Mouse (Mus musculus) heart, postnatal 14 days (tissue): ENCODE measurements around the gene Kdr. TPM values are rescaled to one million over a fixed set of nuclear protein-coding genes. Genes with fewer than 3 reads are reported as not detected.

Experiments used
- DNase-seq, 2 experiments: peaks; one replicate each; pipeline ENCODE4 v3.0.0; 2021 to 2022
- intact Hi-C: fragments of 180-260 bp; cut with DNase I; formaldehyde crosslinking; loops from one replicate; pipeline ENCODE4 v1.15.1; 2025
- microRNA-seq, 2 experiments: library from miRNA; unstranded; fragments of <30 nt; microRNA quantifications; one replicate each; pipeline ENCODE4 v1.2.0; 2021 to 2022
- total RNA-seq, 2 experiments: library from RNA; stranded (reverse); gene quantifications; 2 replicates each; pipeline ENCODE4 v1.2.3; 2021

Gene Kdr
- total RNA-seq, 2 experiments from 2014 or later: 89.7 to 101 TPM

- no peak for DNase-seq
Measured at GRCm38 (mm10) chr5:75929960-75930359, 48.3 kb downstream of the Kdr start.

GRCm38 (mm10) chr5:75922677-75923076 is 55.6 kb downstream of the Kdr start:
- intact Hi-C loops: no loop called here
- peak; percentile 40 to 55 for DNase-seq

More at GRCm38 (mm10) chr5:75929960-75930359, 48.3 kb downstream of the Kdr start:
- intact Hi-C loops: no loop called here

DNA sequence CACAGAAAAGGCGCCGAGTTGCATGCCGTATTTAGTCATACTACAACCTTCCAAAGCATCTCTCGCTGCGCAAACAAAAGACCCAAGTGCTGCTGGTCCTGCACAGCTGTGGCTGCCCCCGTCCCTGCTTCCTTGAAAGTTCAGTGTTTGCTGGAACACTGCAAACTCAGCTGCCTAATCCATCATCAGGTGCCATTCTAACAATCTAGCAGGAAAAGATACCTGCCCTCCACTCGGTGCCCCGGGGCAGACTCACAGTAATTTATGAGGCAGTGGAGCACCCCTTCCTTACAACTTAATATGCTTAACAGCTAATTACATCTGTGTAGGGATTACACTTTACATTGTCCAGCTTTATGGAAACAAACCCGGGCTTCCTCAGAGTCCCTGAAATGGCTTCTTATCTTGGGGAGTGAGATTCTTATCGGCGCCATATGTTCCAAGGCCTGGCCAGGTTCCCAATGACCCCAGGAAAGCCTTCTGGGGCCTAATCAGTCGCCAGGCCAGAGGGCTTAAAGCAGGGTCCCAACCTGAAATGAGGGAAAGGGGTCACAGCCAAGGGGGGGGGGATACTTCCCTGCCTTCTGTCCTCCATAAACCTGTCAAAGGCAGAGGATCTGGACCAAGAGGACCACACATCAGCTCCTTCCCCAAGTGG is 56.4 kb downstream of the Kdr start:
- intact Hi-C loops: no loop called here

DNA sequence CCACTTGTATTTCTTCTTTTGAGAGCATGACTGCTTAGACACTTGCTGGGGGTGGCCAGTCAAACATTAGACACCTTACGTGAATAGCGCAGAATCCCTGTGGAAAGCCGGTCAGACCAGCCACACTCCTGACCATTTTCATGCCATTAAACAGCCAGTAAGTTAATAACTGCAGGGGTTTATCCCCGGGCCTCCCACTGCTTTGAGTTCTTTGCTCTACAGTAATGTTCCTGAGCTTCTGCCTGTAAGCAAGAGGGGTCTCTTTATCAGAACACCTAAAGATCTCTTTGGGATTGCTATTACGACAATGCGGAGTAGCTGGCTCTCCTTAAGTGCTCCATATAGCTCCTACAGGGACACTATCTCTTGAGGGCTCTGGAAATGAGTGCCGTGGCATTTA is 58.7 kb downstream of the Kdr start:
- DNase-seq: no peak
- intact Hi-C loops: no loop called here

More for the DNA sequence above, 56.4 kb downstream of the Kdr start:
- DNase-seq: no peak

- intact Hi-C loops: no loop called here
- DNase-seq: no peak
Measured at GRCm38 (mm10) chr5:75918139-75918538, 60.1 kb downstream of the Kdr start.

DNA sequence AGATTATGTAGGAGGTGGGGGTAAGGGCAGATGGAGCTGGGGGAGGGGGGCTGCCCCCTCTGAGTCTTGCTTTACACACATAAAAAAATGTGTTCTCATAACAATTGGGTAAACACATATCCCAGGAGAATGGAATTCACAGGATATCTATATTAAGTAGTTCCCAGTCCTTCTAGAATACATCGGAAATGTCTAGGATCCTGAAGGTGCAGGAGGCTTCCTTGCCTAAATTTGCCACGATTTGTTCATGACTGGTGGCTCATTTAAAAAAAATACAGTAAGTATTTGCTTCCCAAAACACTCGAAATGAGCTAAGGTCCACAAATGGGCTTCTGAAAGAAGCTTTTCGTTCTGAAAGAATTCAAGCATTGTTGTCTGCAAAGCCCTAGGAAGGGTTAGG is 61.0 kb downstream of the Kdr start:
- intact Hi-C loops: no loop called here
- no peak for DNase-seq

DNA sequence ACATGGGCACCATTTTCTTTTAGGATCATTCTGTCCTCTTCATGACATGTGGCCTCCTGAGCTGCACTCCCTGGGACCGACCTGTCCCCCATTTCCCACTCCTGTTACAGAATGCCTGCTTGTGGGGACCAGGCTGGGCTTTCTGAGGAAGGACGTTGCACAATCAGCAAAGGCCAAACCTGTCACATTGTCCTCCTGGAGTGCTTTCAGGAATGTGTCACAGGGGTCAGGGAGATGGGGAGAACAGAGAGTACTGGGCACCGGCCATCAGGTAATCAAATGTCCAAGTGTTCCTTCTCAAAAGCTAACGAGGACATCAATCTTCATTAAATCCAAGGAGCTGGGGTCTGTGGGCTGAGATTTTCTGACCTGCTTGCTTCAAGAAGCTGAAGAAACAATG is 72.2 kb downstream of the Kdr start:
- DNase-seq: peak in 1 of 2 experiments; percentile 27
- intact Hi-C loops: no loop called here

DNA sequence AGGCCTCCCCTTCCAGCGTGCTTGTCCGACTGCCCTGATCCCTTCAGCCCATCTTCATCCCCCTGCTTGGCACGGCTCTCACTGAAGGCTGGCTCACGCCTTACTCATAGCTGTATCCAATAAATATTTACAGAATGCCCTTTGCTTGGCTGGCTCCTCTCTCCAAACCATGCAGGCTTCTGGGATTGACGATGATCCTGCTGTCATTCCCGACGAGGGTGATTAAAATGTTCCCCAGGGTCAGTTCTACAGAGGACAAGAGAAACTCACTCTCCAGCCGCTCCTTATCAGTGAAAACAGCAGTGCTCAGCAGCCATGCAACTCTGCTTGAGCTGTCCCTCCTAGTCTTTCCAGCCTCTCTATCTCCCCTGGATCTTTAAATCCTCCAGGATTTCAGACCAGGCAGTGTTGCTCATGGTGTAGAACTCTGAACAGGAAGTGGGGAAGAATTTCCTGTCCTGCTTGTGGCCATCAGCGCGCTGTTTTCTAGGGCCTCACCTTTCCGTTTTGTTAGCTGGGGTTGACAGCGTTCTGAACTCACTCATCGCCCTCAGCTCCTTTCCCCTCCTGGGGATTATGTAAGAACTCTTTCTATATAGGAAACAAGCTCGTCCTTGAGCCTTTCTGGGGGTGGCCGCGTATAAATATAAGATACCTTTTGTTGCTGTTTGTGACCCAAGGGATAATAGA is 77.9 kb downstream of the Kdr start:
- intact Hi-C loops: no loop called here

GRCm38 (mm10) chr5:75895351-75895750 is 82.9 kb downstream of the Kdr start:
- intact Hi-C loops: no loop called here
- no peak for DNase-seq

More for the DNA sequence above, 77.9 kb downstream of the Kdr start:
- DNase-seq: no peak

DNA sequence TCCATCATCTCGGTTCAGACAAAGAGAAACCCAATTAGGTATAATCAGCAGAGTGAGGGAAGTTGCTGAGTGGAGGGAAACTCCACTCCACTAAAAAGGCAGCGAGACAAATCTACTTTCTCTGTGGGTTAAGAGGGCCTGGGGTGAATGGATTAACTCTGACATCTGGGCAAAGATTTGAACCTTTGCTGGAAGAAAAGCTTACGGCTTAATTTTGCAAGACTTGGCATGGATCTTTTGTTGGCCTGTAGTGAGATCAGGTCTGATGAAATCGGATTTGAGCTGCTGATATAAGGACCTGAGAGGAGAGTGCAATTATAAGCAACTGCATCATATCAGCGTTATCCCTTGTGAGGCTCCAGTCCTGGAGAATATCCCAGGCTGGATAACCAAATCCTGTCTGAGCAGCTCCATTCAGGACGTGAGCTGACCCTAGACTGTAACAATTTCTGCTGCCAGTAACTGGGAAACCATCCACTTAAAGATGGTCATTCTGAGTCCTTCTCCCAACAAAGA is 85.2 kb downstream of the Kdr start:
- intact Hi-C loops: no loop called here
- DNase-seq: no peak

Small RNA genes within 50 kb of the gene (microRNA-seq; reads per million reads assigned to microRNA genes)
- 0 reads per million in 2 experiments for gene Gm25374

Other genes with a start within 250 kb of the Kdr start
- gene Srd5a3, start 161.8 kb upstream of the Kdr start, total RNA-seq: 10 to 100 TPM; 11.2 to 15.0 TPM
- gene Tmem165, start 205.4 kb upstream of the Kdr start, total RNA-seq: 10 to 100 TPM; 26.8 to 30.4 TPM